Mouse (Mus musculus) myocyte (in vitro differentiated cells): ENCODE results near the gene Zfp277.

Experiments
- MAX ChIP-seq: IDR thresholded peaks from one replicate; pipeline ENCODE4 v1.6.1; 2011; ENCODE audit warnings: low read depth, mild to moderate bottlenecking, control low read depth
- MYOD1 ChIP-seq, 3 experiments: IDR thresholded peaks; one replicate each; pipeline ENCODE4 v1.6.1; 2011; ENCODE audit warnings: control low read depth in 2 of 3, low read depth in 2 of 3, mild to moderate bottlenecking in 2 of 3, moderate library complexity in 1 of 3; ENCODE audit not compliant: insufficient read length in 2 of 3, control insufficient read depth in 1 of 3
- POLR2A ChIP-seq: IDR thresholded peaks from one replicate; pipeline ENCODE4 v1.6.1; 2011; ENCODE audit warnings: low read depth, mild to moderate bottlenecking, control low read depth, moderate library complexity; ENCODE audit not compliant: insufficient read length
- USF1 ChIP-seq: IDR thresholded peaks from one replicate; pipeline ENCODE4 v1.6.1; 2011; ENCODE audit warnings: low read depth, mild to moderate bottlenecking, control low read depth, moderate library complexity

DNA sequence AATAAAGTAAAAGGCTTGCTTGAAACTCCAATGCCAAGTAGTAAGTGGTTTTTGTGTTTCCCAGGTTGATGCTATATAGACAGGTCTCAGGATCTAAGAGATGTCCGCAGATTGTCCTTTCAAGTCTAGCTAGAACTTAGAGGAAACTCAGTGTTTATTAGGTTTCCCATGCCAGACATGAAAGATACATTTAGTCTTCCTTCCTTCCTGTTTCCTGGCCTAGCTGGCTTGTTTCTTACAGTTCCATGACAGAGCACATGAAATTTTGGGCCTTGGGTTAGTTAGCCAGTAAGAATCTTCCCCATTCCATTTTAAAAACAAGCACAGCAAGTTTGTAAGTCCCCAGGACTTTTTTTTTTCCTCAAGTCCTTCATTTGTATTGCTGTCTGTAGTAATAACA lies 39.5 kb upstream of the Zfp277 start:
- TF ChIP-seq POLR2A (no peak), USF1 (no peak), MAX (no peak), MYOD1 (IDR thresholded peaks at IDR 0.05; ENCODE audit: control insufficient read depth in 1 of 3, insufficient read length in 2 of 3, low read depth in 2 of 3) (no peak)
